Mouse (Mus musculus): ENCODE data around the gene Gimap4. TPM values are rescaled to one million over a fixed set of nuclear protein-coding genes. Genes with fewer than 3 reads are reported as not detected.

Gimap4 gene
- total and polyA plus RNA-seq, 3 experiments = 8.2 to 50.9 (median 40.3) TPM

Other genes with a start within 250 kb of the Gimap4 start
- 10 to 100 TPM; 47.3 to 53.6 TPM for gene Zfp467, start 238.7 kb upstream of the Gimap4 start, total RNA-seq (2021)
- 119 and 124 TPM in 2 replicates for gene Zfp467, start 238.7 kb upstream of the Gimap4 start, polyA plus RNA-seq (2012; rRNA removed)
- 1 to 10 TPM; 2.7 to 3.5 TPM for gene Sspo, start 236.3 kb upstream of the Gimap4 start, total RNA-seq (2021)
- 8.4 and 12.3 TPM in 2 replicates for gene Sspo, start 236.3 kb upstream of the Gimap4 start, polyA plus RNA-seq (2012; rRNA removed)
- gene Atp6v0e2, start 146.9 kb upstream of the Gimap4 start, total RNA-seq (2021) = 10 to 100 TPM; 70.7 to 78.4 TPM
- 182 and 183 TPM in 2 replicates for gene Atp6v0e2, start 146.9 kb upstream of the Gimap4 start, polyA plus RNA-seq (2012; rRNA removed)
- gene Lrrc61, start 129.8 kb upstream of the Gimap4 start, total RNA-seq (2021) = 10 to 100 TPM; 30.8 to 45.1 TPM
- gene Lrrc61, start 129.8 kb upstream of the Gimap4 start, polyA plus RNA-seq (2012; rRNA removed) = 32.4 and 33.3 TPM in 2 replicates
- gene Rarres2, start 111.8 kb upstream of the Gimap4 start, total RNA-seq (2021) = 100 to 1,000 TPM in 1 of 2 experiments, 10 to 100 TPM in 1; 73.4 to 101 TPM
- gene Rarres2, start 111.8 kb upstream of the Gimap4 start, polyA plus RNA-seq (2012; rRNA removed) = 29.3 and 41.8 TPM in 2 replicates
- not detected for gene Gm45021, start 94.9 kb upstream of the Gimap4 start, total RNA-seq (2021)
- gene Gm45021, start 94.9 kb upstream of the Gimap4 start, polyA plus RNA-seq (2012; rRNA removed) = not detected in 2 replicates
- 10 to 100 TPM; 55.6 to 67.5 TPM for gene Repin1, start 90.7 kb upstream of the Gimap4 start, total RNA-seq (2021)
- gene Repin1, start 90.7 kb upstream of the Gimap4 start, polyA plus RNA-seq (2012; rRNA removed) = 127 and 152 TPM in 2 replicates
- not detected for gene Gm44965, start 90.6 kb upstream of the Gimap4 start, total RNA-seq (2021)
- gene Gm44965, start 90.6 kb upstream of the Gimap4 start, polyA plus RNA-seq (2012; rRNA removed) = not detected in 2 replicates
- 1 to 10 TPM; 7.4 to 8.7 TPM for gene Zfp775, start 82.5 kb upstream of the Gimap4 start, total RNA-seq (2021)
- 14.8 and 16.8 TPM in 2 replicates for gene Zfp775, start 82.5 kb upstream of the Gimap4 start, polyA plus RNA-seq (2012; rRNA removed)
- 1 to 10 TPM; 1.9 to 2.0 TPM for gene AI854703, start 57.8 kb upstream of the Gimap4 start, total RNA-seq (2021)
- 6.0 and 7.6 TPM in 2 replicates for gene AI854703, start 57.8 kb upstream of the Gimap4 start, polyA plus RNA-seq (2012; rRNA removed)
- gene Gimap8, start 37.3 kb upstream of the Gimap4 start, total RNA-seq (2021) = 10 to 100 TPM in 1 of 2 experiments, 1 to 10 TPM in 1; 7.8 to 12.6 TPM
- gene Gimap8, start 37.3 kb upstream of the Gimap4 start, polyA plus RNA-seq (2012; rRNA removed) = 1.2 and 1.5 TPM in 2 replicates
- 1 to 10 TPM; 3.6 to 5.9 TPM for gene Gimap9, start 8.4 kb upstream of the Gimap4 start, total RNA-seq (2021)
- gene Gimap9, start 8.4 kb upstream of the Gimap4 start, polyA plus RNA-seq (2012; rRNA removed) = 0.34 and 0.49 TPM in 2 replicates
- gene Gimap6, start 23.7 kb downstream of the Gimap4 start, total RNA-seq (2021) = 10 to 100 TPM; 50.7 to 66.4 TPM
- gene Gimap6, start 23.7 kb downstream of the Gimap4 start, polyA plus RNA-seq (2012; rRNA removed) = 4.5 and 4.9 TPM in 2 replicates
- 10 to 100 TPM in 1 of 2 experiments, 1 to 10 TPM in 1; 6.9 to 11.5 TPM for gene Gm28053, start 34.1 kb downstream of the Gimap4 start, total RNA-seq (2021)
- not detected in 2 replicates for gene Gm28053, start 34.1 kb downstream of the Gimap4 start, polyA plus RNA-seq (2012; rRNA removed)
- gene Gimap7, start 34.1 kb downstream of the Gimap4 start, total RNA-seq (2021) = under 1 TPM; 0.37 to 0.66 TPM
- gene Gimap7, start 34.1 kb downstream of the Gimap4 start, polyA plus RNA-seq (2012; rRNA removed) = 0.08 TPM in 1 of 2 replicates, not detected in the other
- 10 to 100 TPM in 1 of 2 experiments, 1 to 10 TPM in 1; 7.9 to 12.0 TPM for gene Gimap1, start 54.5 kb downstream of the Gimap4 start, total RNA-seq (2021)
- gene Gimap1, start 54.5 kb downstream of the Gimap4 start, polyA plus RNA-seq (2012; rRNA removed) = 6.5 and 8.2 TPM in 2 replicates
- 10 to 100 TPM; 10.5 to 17.1 TPM for gene Gimap5, start 61.6 kb downstream of the Gimap4 start, total RNA-seq (2021)
- 10.9 and 14.7 TPM in 2 replicates for gene Gimap5, start 61.6 kb downstream of the Gimap4 start, polyA plus RNA-seq (2012; rRNA removed)
- 10 to 100 TPM in 1 of 2 experiments, 1 to 10 TPM in 1; 5.2 to 10.3 TPM for gene Gimap3, start 86.3 kb downstream of the Gimap4 start, total RNA-seq (2021)
- gene Gimap3, start 86.3 kb downstream of the Gimap4 start, polyA plus RNA-seq (2012; rRNA removed) = 1.5 TPM in 2 replicates
- gene Tmem176a, start 156.4 kb downstream of the Gimap4 start, total RNA-seq (2021) = 100 to 1,000 TPM; 303 to 381 TPM
- gene Tmem176a, start 156.4 kb downstream of the Gimap4 start, polyA plus RNA-seq (2012; rRNA removed) = 314 and 406 TPM in 2 replicates
- gene Tmem176b, start 156.9 kb downstream of the Gimap4 start, total RNA-seq (2021) = 100 to 1,000 TPM; 608 to 699 TPM
- gene Tmem176b, start 156.9 kb downstream of the Gimap4 start, polyA plus RNA-seq (2012; rRNA removed) = 591 and 724 TPM in 2 replicates
- not detected for gene Aoc1, start 188.3 kb downstream of the Gimap4 start, total RNA-seq (2021)
- gene Aoc1, start 188.3 kb downstream of the Gimap4 start, polyA plus RNA-seq (2012; rRNA removed) = not detected in 2 replicates
- not detected for gene 1600015I10Rik, start 245.3 kb downstream of the Gimap4 start, total RNA-seq (2021)
- not detected in 2 replicates for gene 1600015I10Rik, start 245.3 kb downstream of the Gimap4 start, polyA plus RNA-seq (2012; rRNA removed)